Mouse (Mus musculus) limb, embryonic 14.5 days (tissue): ENCODE data around the gene 0610010K14Rik. TPM values are rescaled to one million over a fixed set of nuclear protein-coding genes. Genes with fewer than 3 reads are reported as not detected.

ENCODE experiments used
- ATAC-seq: fragments of 200-750 bp; cut with Nextera tagmentation; 2 replicates; pipeline ENCODE4 v1.8.0; 2017; ENCODE audit warnings: low read depth, moderate number of reproducible peaks, moderate TSS enrichment; ENCODE audit not compliant: low FRiP score
- DNase-seq: peaks from one replicate; pipeline ENCODE4 v3.0.0-alpha.2; 2015; ENCODE audit warnings: low spot score
- H3K27ac ChIP-seq: fragments of 300-500 bp; sonication (generic); replicated peaks from 2 replicates; pipeline ENCODE4 v1.5.1; 2014; ENCODE audit warnings: low read depth, mild to moderate bottlenecking, low read length, moderate library complexity, mixed read lengths
- H3K27me3 ChIP-seq: fragments of 300-500 bp; sonication (generic); 2 replicates; pipeline ENCODE4 v1.6.1; 2014; ENCODE audit warnings: low read length, mixed read lengths; ENCODE audit not compliant: control insufficient read depth, insufficient read depth
- H3K36me3 ChIP-seq: fragments of 300-500 bp; sonication (generic); 2 replicates; pipeline ENCODE4 v1.6.1; 2014; ENCODE audit warnings: mild to moderate bottlenecking, low read length, moderate library complexity, mixed read lengths; ENCODE audit not compliant: control insufficient read depth, insufficient read depth
- H3K4me1 ChIP-seq: fragments of 300-500 bp; sonication (generic); 2 replicates; pipeline ENCODE4 v1.6.1; 2014; ENCODE audit warnings: antibody characterized with exemption, low read length, mixed read lengths; ENCODE audit not compliant: control insufficient read depth, insufficient read depth
- H3K4me2 ChIP-seq: fragments of 300-500 bp; sonication (generic); replicated peaks from 2 replicates; pipeline ENCODE4 v1.6.1; 2014; ENCODE audit warnings: low read depth, mild to moderate bottlenecking, low read length, moderate library complexity; ENCODE audit not compliant: severe bottlenecking
- H3K4me3 ChIP-seq: fragments of 300-500 bp; sonication (generic); replicated peaks from 2 replicates; pipeline ENCODE4 v1.5.1; 2014; ENCODE audit warnings: low read length
- H3K9ac ChIP-seq: fragments of 300-500 bp; sonication (generic); 2 replicates; pipeline ENCODE4 v1.6.1; 2014; ENCODE audit warnings: mild to moderate bottlenecking, low read depth, low read length, moderate library complexity; ENCODE audit not compliant: severe bottlenecking
- H3K9me3 ChIP-seq: fragments of 300-500 bp; sonication (generic); 2 replicates; pipeline ENCODE4 v1.6.1; 2016; ENCODE audit warnings: low read length; ENCODE audit not compliant: control insufficient read depth
- POLR2A ChIP-seq: fragments of 200-500 bp; IDR thresholded peaks from 2 replicates; pipeline ENCODE4 v1.8.0; 2012; ENCODE audit warnings: inconsistent platforms, mild to moderate bottlenecking, moderate library complexity, borderline replicate concordance; ENCODE audit not compliant: insufficient read depth, insufficient read length; ENCODE audit errors: extremely low read depth
- WGBS: fragments of 180-500 bp; shearing (Covaris S2); extraction: QIAGEN DNeasy Blood & Tissue Kit; methylation state at CpG from one replicate; pipeline ENCODE4 v1.1.7; 2014; 5-methylcytosine and 5-hydroxymethylcytosine counted together
- polyA plus RNA-seq, 2 experiments: library from polyadenylated mRNA; depleted of rRNA in 1 of 2; stranded (reverse) in 1 of 2; unstranded in 1 of 2; fragments of >200 nt; fragmentation: Nextera tagmentation in 1 of 2; extraction: Ambion mirVana in 1 of 2; gene quantifications; 2 replicates each; pipeline versions ENCODE4 v1.2.1 to v1.2.3; 2012 to 2014

Gene 0610010K14Rik
- polyA plus RNA-seq, 2 experiments, result 171 to 178 TPM

DNA sequence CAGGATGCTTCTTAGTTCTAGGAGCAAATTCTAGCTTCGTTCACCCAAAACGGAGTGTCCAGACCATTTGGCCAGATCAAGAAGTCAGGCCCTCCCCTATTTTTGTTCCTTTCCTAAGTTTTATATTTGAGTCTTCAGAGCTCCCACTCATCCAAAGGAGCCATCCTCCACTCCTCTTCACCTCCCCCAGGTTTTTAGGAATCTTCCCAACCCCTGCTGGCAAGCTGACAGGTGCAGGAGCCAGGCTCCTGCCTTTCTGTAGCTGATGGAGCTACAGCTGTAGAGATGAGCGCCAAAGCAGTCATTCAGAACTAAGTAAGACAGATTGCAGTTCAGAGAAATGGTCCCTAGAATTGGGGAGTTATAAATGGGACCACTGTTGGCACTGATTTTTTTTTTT is 41.2 kb upstream of the 0610010K14Rik start:
- H3K27ac ChIP-seq, result no peak overlapping the region
- WGBS, result 83% methylated on average over 3 of the region's 3 CpGs
- H3K4me1 ChIP-seq, result no peaks in the 10 kb centered on the region
- no peak for ATAC-seq
- H3K27me3 ChIP-seq, result no peaks in the 10 kb centered on the region
- H3K4me3 ChIP-seq, result no peak overlapping the region
- no peaks in the 10 kb centered on the region for H3K9me3 ChIP-seq
- no peak for DNase-seq
- no peaks in the 10 kb centered on the region for H3K36me3 ChIP-seq
- H3K4me2 ChIP-seq, result no peak overlapping the region
- H3K9ac ChIP-seq, result no peak overlapping the region
- TF ChIP-seq POLR2A, result no peak

DNA sequence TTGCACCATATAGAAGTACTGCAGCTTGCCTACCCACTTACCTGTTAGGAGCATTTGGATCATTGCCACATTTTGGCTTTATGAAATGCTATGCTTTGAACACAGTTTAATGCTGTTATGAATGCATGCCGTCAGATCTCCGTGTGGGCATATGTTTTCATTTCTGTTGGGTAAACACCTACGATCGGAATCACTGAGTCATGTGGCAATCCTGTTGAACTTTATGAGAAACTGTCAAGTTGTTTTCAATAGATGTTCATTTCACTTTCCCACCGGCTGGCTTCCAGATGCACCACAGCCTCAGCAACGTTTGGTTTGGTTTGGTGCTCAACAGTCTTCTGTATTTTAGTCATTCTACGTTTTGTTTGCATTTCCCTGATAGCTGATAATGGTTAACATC is 33.9 kb upstream of the 0610010K14Rik start:
- no peak overlapping the region for H3K27ac ChIP-seq
- ATAC-seq (no peak), DNase-seq (peak; percentile 14)
- H3K9ac ChIP-seq, result no peak overlapping the region
- H3K4me2 ChIP-seq, result no peak overlapping the region
- no peaks in the 10 kb centered on the region for H3K27me3 ChIP-seq
- no peaks in the 10 kb centered on the region for H3K4me1 ChIP-seq
- WGBS, result 62% methylated on average over 7 of the region's 7 CpGs
- no peaks in the 10 kb centered on the region for H3K36me3 ChIP-seq
- no peak overlapping the region for H3K4me3 ChIP-seq
- TF ChIP-seq POLR2A, result no peak
- no peaks in the 10 kb centered on the region for H3K9me3 ChIP-seq

DNA sequence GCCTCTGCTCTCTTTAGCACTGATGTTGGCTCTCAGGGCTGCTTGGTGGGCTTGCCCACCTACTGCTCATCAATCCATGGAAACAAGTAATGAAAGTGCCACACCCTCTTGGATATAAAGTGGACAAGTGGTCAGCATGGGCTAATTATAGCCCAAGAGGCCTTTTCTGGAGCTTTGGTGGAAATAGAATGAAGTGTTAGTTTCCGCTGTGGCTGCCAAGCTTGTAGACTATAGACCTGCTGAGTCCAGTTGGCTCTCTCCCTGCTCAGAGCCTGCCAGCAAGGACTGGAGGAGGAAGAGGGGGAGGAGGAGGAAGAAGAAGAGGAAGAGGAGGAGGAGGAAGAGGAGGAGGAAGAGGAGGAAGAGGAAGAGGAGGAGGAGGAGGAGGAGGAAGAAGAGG is 28.7 kb upstream of the 0610010K14Rik start:
- DNase-seq (peak; percentile 82), ATAC-seq (no peak)
- no peaks in the 10 kb centered on the region for H3K27me3 ChIP-seq
- no peaks in the 10 kb centered on the region for H3K36me3 ChIP-seq
- H3K27ac ChIP-seq, result peak overlapping the region; percentile 3; the same call in 1 of the 2 replicates
- no peaks in the 10 kb centered on the region for H3K9me3 ChIP-seq
- no peak overlapping the region for H3K4me3 ChIP-seq
- H3K9ac ChIP-seq, result no peak overlapping the region
- 77% methylated on average over 1 of the region's 1 CpGs for whole genome bisulfite sequencing
- TF ChIP-seq POLR2A, result no peak
- H3K4me1 ChIP-seq, result 0 out of 2 replicates have a peak, but pooled peaks cover 6% of the 10 kb centered on the region
- H3K4me2 ChIP-seq, result no peak overlapping the region

DNA sequence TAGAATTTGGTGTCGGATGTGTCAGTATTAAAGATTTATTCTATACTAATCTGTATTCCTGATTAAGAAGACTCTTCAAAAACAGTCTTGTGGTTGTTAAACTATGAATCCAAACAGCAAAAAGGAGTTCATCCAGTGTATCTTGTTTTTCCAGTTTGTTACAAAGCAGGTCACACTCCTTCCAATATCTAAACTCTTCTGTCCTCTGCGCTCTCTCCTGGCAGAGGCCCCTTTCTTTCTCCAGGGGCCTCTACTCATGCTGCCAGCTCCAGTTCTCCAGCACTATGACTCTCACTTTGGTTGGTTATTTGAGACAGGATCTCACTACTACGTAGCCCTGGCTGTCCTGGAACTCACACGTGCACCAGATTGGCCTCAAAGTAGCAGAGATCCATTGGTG is 28.1 kb upstream of the 0610010K14Rik start:
- Histone ChIP-seq H3K27ac (peak overlapping the region; percentile 3; the same call in 1 of the 2 replicates), H3K4me2 (no peak overlapping the region), H3K4me3 (no peak overlapping the region), H3K9me3 (no peaks in the 10 kb centered on the region), H3K4me1 (0 out of 2 replicates have a peak, but pooled peaks cover 6% of the 10 kb centered on the region), H3K9ac (no peak overlapping the region), H3K36me3 (no peaks in the 10 kb centered on the region), H3K27me3 (no peaks in the 10 kb centered on the region)
- 55% methylated on average over 4 of the region's 4 CpGs for WGBS
- DNase-seq (peak; percentile 30), ATAC-seq (no peak)
- TF ChIP-seq POLR2A, result no peak

DNA sequence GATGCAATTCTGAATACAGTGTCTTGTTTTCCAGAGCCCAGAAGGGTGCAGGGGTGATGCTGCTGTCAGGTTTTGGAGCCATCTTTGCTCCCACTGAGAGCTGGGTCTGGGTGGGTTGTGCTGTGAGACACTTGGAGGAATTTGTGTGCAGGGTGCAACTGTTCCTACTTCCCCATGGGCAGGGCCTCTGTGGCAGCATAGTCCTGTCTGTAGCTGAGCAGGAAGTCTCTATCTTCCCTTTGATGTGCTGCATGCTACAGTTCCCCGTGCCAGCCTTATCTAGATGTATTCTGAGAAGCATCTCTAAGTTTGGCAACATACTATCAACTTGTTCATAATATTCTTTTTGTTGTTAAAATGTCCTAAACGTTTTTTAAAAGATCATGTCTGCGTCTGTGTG is 27.5 kb upstream of the 0610010K14Rik start:
- Histone ChIP-seq H3K9me3 (no peaks in the 10 kb centered on the region), H3K9ac (no peak overlapping the region), H3K4me2 (no peak overlapping the region), H3K27ac (no peak overlapping the region), H3K4me3 (no peak overlapping the region), H3K4me1 (0 out of 2 replicates have a peak, but pooled peaks cover 6% of the 10 kb centered on the region), H3K36me3 (no peaks in the 10 kb centered on the region), H3K27me3 (no peaks in the 10 kb centered on the region)
- no peak for TF ChIP-seq POLR2A
- no peak for DNase-seq
- ATAC-seq, result no peak
- 54% methylated on average over 3 of the region's 3 CpGs for WGBS

DNA sequence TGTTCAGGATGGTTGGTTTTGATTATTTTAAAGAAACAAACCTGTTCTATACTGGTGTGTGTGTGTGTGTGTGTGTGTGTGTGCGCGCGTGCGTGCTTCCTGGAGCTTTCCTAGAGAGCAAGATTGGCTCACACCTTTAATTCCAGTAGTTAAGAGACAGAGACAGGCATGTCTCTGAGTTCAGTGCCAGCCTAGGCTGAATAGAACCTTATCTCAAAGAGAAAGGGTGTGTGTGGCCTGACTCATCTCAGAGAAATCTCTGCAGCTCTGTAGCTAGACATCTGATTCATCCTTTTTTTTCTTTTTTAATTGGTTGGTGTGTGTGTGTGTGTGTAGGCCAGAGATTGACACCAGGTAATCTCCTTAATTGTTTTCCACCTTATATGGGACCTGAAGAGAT is 21.3 kb upstream of the 0610010K14Rik start:
- ATAC-seq, result no peak
- Histone ChIP-seq H3K9ac (no peak overlapping the region), H3K4me1 (0 out of 2 replicates have a peak, but pooled peaks cover 5% of the 10 kb centered on the region), H3K4me3 (no peak overlapping the region), H3K27me3 (peaks cover 16% of the 10 kb centered on the region), H3K36me3 (no peaks in the 10 kb centered on the region), H3K4me2 (no peak overlapping the region), H3K27ac (no peak overlapping the region), H3K9me3 (no peaks in the 10 kb centered on the region)
- no peak for TF ChIP-seq POLR2A
- WGBS, result 92% methylated on average over 4 of the region's 4 CpGs
- no peak for DNase-seq
